Mouse (Mus musculus): ENCODE measurements around the gene Ankrd33b. TPM values are rescaled to one million over a fixed set of nuclear protein-coding genes. Genes with fewer than 3 reads are reported as not detected.

Gene Ankrd33b
- polyA plus RNA-seq, 1 experiment from 2014 or later: 0.74 TPM

GRCm38 (mm10) chr15:31296882-31297776 is 70.4 kb downstream of the Ankrd33b start:
- Histone ChIP-seq H3K27me3 (peaks cover 50% of the 10 kb centered on the region), H3K4me3 (peak overlapping the region; percentile 32), H3K4me2 (peak overlapping the region; percentile 56), H3K4me1 (peaks cover 26% of the 10 kb centered on the region), H3K9ac (0 out of 2 replicates have a peak overlapping the region, but pooled peaks have one; percentile 40), H3K36me3 (no peaks in the 10 kb centered on the region), H3K27ac (no peak overlapping the region), H3K9me3 (no peaks in the 10 kb centered on the region)
- WGBS: 9% methylated on average over 40 of the region's 40 CpGs
- ATAC-seq (ENCODE audit: insufficient number of reproducible peaks, insufficient read depth, low FRiP score, low TSS enrichment, low read depth): no peak

- Histone ChIP-seq H3K9ac (no peak overlapping the region), H3K36me3 (no peaks in the 10 kb centered on the region), H3K27ac (no peak overlapping the region), H3K27me3 (peaks cover 46% of the 10 kb centered on the region), H3K4me3 (no peak overlapping the region), H3K4me1 (peaks cover 22% of the 10 kb centered on the region), H3K4me2 (no peak overlapping the region), H3K9me3 (no peaks in the 10 kb centered on the region)
- no peak for ATAC-seq (ENCODE audit: insufficient number of reproducible peaks, insufficient read depth, low FRiP score, low TSS enrichment, low read depth)
- 5% methylated on average over 2 of the region's 2 CpGs for WGBS
Observed at GRCm38 (mm10) chr15:31294311-31294710, 73.2 kb downstream of the Ankrd33b start.

GRCm38 (mm10) chr15:31292627-31293026 is 74.9 kb downstream of the Ankrd33b start:
- 0 out of 2 replicates have a peak, but pooled peaks have one; percentile 30 for ATAC-seq (ENCODE audit: insufficient number of reproducible peaks, insufficient read depth, low FRiP score, low TSS enrichment, low read depth)

GRCm38 (mm10) chr15:31285695-31286094 is 81.8 kb downstream of the Ankrd33b start:
- Histone ChIP-seq H3K9ac (no peak overlapping the region), H3K9me3 (no peaks in the 10 kb centered on the region), H3K4me2 (no peak overlapping the region), H3K36me3 (no peaks in the 10 kb centered on the region), H3K27me3 (no peaks in the 10 kb centered on the region), H3K27ac (no peak overlapping the region), H3K4me3 (no peak overlapping the region), H3K4me1 (no peaks in the 10 kb centered on the region)
- WGBS: 91% methylated on average over 3 of the region's 3 CpGs
- ATAC-seq (ENCODE audit: insufficient number of reproducible peaks, insufficient read depth, low FRiP score, low TSS enrichment, low read depth): no peak

More at GRCm38 (mm10) chr15:31292627-31293026, 74.9 kb downstream of the Ankrd33b start:
- Histone ChIP-seq H3K27me3 (peaks cover 29% of the 10 kb centered on the region), H3K27ac (no peak overlapping the region), H3K9ac (no peak overlapping the region), H3K4me1 (peaks cover 19% of the 10 kb centered on the region), H3K4me3 (no peak overlapping the region), H3K36me3 (no peaks in the 10 kb centered on the region), H3K9me3 (no peaks in the 10 kb centered on the region), H3K4me2 (no peak overlapping the region)
- WGBS: 15% methylated on average over 3 of the region's 3 CpGs

GRCm38 (mm10) chr15:31284922-31285631 is 82.4 kb downstream of the Ankrd33b start:
- H3K4me3 ChIP-seq: no peak overlapping the region
- H3K4me1 ChIP-seq: no peaks in the 10 kb centered on the region
- no peak overlapping the region for H3K9ac ChIP-seq
- WGBS: 82% methylated on average over 17 of the region's 17 CpGs
- ATAC-seq (ENCODE audit: insufficient number of reproducible peaks, insufficient read depth, low FRiP score, low TSS enrichment, low read depth): no peak
- no peak overlapping the region for H3K4me2 ChIP-seq
- H3K27ac ChIP-seq: no peak overlapping the region
- no peaks in the 10 kb centered on the region for H3K9me3 ChIP-seq
- H3K27me3 ChIP-seq: no peaks in the 10 kb centered on the region
- no peaks in the 10 kb centered on the region for H3K36me3 ChIP-seq

GRCm38 (mm10) chr15:31284142-31284541 is 83.4 kb downstream of the Ankrd33b start:
- 65% methylated on average over 5 of the region's 5 CpGs for WGBS
- no peaks in the 10 kb centered on the region for H3K27me3 ChIP-seq

GRCm38 (mm10) chr15:31282353-31282752 is 85.2 kb downstream of the Ankrd33b start:
- no peak overlapping the region for H3K4me3 ChIP-seq
- ATAC-seq (ENCODE audit: insufficient number of reproducible peaks, insufficient read depth, low FRiP score, low TSS enrichment, low read depth): no peak
- H3K36me3 ChIP-seq: no peaks in the 10 kb centered on the region
- no peak overlapping the region for H3K4me2 ChIP-seq
- H3K9ac ChIP-seq: no peak overlapping the region
- H3K27ac ChIP-seq: no peak overlapping the region
- 82% methylated on average over 3 of the region's 3 CpGs for WGBS
- no peaks in the 10 kb centered on the region for H3K4me1 ChIP-seq
- H3K27me3 ChIP-seq: no peaks in the 10 kb centered on the region
- H3K9me3 ChIP-seq: no peaks in the 10 kb centered on the region

More at GRCm38 (mm10) chr15:31284142-31284541, 83.4 kb downstream of the Ankrd33b start:
- Histone ChIP-seq H3K36me3 (no peaks in the 10 kb centered on the region), H3K4me1 (no peaks in the 10 kb centered on the region), H3K9me3 (no peaks in the 10 kb centered on the region), H3K27ac (no peak overlapping the region), H3K4me3 (no peak overlapping the region), H3K4me2 (no peak overlapping the region), H3K9ac (no peak overlapping the region)
- ATAC-seq (ENCODE audit: insufficient number of reproducible peaks, insufficient read depth, low FRiP score, low TSS enrichment, low read depth): no peak

GRCm38 (mm10) chr15:31281830-31282229 is 85.7 kb downstream of the Ankrd33b start:
- no peak overlapping the region for H3K27ac ChIP-seq
- no peak overlapping the region for H3K4me2 ChIP-seq
- WGBS: 67% methylated on average over 13 of the region's 13 CpGs
- H3K4me1 ChIP-seq: no peaks in the 10 kb centered on the region
- no peaks in the 10 kb centered on the region for H3K27me3 ChIP-seq
- no peak overlapping the region for H3K4me3 ChIP-seq
- H3K9me3 ChIP-seq: no peaks in the 10 kb centered on the region
- no peak for ATAC-seq (ENCODE audit: insufficient number of reproducible peaks, insufficient read depth, low FRiP score, low TSS enrichment, low read depth)
- H3K9ac ChIP-seq: no peak overlapping the region
- H3K36me3 ChIP-seq: no peaks in the 10 kb centered on the region

GRCm38 (mm10) chr15:31280683-31281082 is 86.8 kb downstream of the Ankrd33b start:
- H3K27ac ChIP-seq: no peak overlapping the region

GRCm38 (mm10) chr15:31280059-31280458 is 87.5 kb downstream of the Ankrd33b start:
- no peak overlapping the region for H3K27ac ChIP-seq
- H3K4me3 ChIP-seq: no peak overlapping the region
- ATAC-seq (ENCODE audit: insufficient number of reproducible peaks, insufficient read depth, low FRiP score, low TSS enrichment, low read depth): no peak
- no peaks in the 10 kb centered on the region for H3K4me1 ChIP-seq
- H3K27me3 ChIP-seq: no peaks in the 10 kb centered on the region
- no peak overlapping the region for H3K9ac ChIP-seq
- H3K4me2 ChIP-seq: no peak overlapping the region
- no peaks in the 10 kb centered on the region for H3K9me3 ChIP-seq
- 82% methylated on average over 5 of the region's 5 CpGs for WGBS
- peaks cover 3% of the 10 kb centered on the region for H3K36me3 ChIP-seq

More at GRCm38 (mm10) chr15:31280683-31281082, 86.8 kb downstream of the Ankrd33b start:
- Histone ChIP-seq H3K27me3 (no peaks in the 10 kb centered on the region), H3K36me3 (no peaks in the 10 kb centered on the region), H3K4me3 (no peak overlapping the region), H3K4me1 (no peaks in the 10 kb centered on the region), H3K4me2 (no peak overlapping the region), H3K9ac (no peak overlapping the region), H3K9me3 (no peaks in the 10 kb centered on the region)
- no peak for ATAC-seq (ENCODE audit: insufficient number of reproducible peaks, insufficient read depth, low FRiP score, low TSS enrichment, low read depth)
- 81% methylated on average over 2 of the region's 2 CpGs for WGBS

GRCm38 (mm10) chr15:31279577-31280004 is 87.9 kb downstream of the Ankrd33b start:
- no peaks in the 10 kb centered on the region for H3K27me3 ChIP-seq
- no peaks in the 10 kb centered on the region for H3K4me1 ChIP-seq
- 72% methylated on average over 6 of the region's 6 CpGs for WGBS
- H3K9me3 ChIP-seq: no peaks in the 10 kb centered on the region
- no peak overlapping the region for H3K4me3 ChIP-seq
- H3K4me2 ChIP-seq: no peak overlapping the region
- ATAC-seq (ENCODE audit: insufficient number of reproducible peaks, insufficient read depth, low FRiP score, low TSS enrichment, low read depth): no peak
- no peak overlapping the region for H3K9ac ChIP-seq
- peaks cover 8% of the 10 kb centered on the region for H3K36me3 ChIP-seq
- H3K27ac ChIP-seq: no peak overlapping the region
